Mouse (Mus musculus): ENCODE data around the gene Ripor3. TPM values are rescaled to one million over a fixed set of nuclear protein-coding genes. Genes with fewer than 3 reads are reported as not detected.

Gene Ripor3
- polyA plus RNA-seq, 1 experiment from 2014 or later, result 2.0 TPM

DNA sequence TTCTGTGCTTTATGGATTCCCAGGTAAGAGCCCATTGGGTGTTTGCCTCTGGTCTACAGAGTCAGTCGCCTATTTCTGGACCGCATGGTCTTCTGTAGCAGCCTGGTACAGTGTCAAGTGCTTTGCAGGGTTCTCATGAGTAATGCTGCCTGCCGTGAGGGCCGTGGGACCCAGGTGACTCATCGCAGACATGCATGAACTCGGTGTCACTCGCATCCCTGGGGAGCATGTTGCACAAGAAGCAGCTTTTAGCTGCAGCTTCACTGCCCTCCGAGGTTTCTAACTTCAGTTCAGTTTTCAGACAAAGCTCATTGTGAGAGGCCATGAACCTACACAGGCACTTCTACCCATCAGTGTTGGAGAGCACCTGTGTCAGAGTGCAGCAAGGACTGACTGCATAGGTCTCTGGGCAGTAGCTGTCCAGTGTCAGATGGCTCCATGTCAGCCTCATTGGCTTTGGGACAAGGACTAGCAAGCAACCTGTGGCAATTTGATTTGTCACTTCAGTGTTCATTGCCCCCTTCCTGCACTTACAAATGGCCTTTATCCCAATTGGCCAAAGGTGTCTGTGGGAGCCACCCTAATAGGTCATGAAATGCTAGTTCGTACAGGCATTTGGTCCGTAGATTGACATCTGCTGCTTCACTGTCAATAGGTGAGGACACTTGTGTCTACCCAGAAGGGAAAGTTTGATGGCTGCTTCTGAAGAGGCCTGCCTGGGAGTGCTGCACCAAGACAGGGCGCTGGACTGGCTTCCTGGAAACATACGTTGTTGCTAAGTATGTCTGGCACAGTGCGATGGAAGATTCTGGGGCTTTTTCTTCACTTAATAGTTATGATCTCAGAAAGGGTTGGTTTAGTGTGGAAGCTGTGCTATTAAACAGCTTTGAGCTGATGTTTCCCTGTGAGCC is 58.9 kb downstream of the Ripor3 start:
- DNase-seq, result no peak
- Histone ChIP-seq H3K27ac (ENCODE audit: low read depth) (no peak overlapping the region), H3K4me2 (no peak overlapping the region), H3K27me3 (ENCODE audit: insufficient read depth, low read length) (no peaks in the 10 kb centered on the region), H3K9ac (no peak overlapping the region), H3K4me1 (ENCODE audit: insufficient read depth) (no peaks in the 10 kb centered on the region), H3K4me3 (ENCODE audit: low read depth, low read length) (no peak overlapping the region), H3K36me3 (ENCODE audit: insufficient read depth) (0 out of 2 replicates have a peak, but pooled peaks cover 3% of the 10 kb centered on the region), H3K9me3 (ENCODE audit: low read depth, low read length) (no peaks in the 10 kb centered on the region)
- 86% methylated on average over 13 of the region's 13 CpGs for WGBS
- no peak for ATAC-seq (ENCODE audit: insufficient read depth)
- no peak for TF ChIP-seq CTCF (IDR thresholded peaks at IDR 0.05; ENCODE audit: low read depth)

DNA sequence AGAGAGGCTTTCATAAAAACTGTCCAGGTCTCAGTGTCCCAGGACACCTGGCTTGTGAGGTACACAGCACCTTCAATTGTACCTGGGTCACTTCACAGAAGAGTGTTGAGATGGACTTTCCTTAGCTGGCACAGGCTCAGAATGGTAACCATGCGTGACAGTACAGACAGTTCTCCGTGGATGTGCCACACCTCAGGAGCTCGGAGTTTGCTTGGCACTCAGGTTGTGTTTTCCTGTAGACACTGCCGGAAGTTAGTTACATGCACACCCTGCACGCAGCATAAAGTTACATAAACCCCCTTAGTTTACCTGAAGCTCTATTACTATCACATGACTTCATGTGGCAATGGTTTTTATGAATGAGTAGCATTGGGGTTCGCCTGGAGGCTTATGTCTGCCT is 59.7 kb downstream of the Ripor3 start:
- no peak overlapping the region for H3K4me2 ChIP-seq
- no peak for TF ChIP-seq CTCF (IDR thresholded peaks at IDR 0.05; ENCODE audit: low read depth)
- no peak overlapping the region for H3K27ac ChIP-seq (ENCODE audit: low read depth)
- no peak overlapping the region for H3K4me3 ChIP-seq (ENCODE audit: low read depth, low read length)
- no peak overlapping the region for H3K9ac ChIP-seq
- H3K36me3 ChIP-seq (ENCODE audit: insufficient read depth), result 0 out of 2 replicates have a peak, but pooled peaks cover 3% of the 10 kb centered on the region
- no peaks in the 10 kb centered on the region for H3K4me1 ChIP-seq (ENCODE audit: insufficient read depth)
- no peak for DNase-seq
- no peaks in the 10 kb centered on the region for H3K9me3 ChIP-seq (ENCODE audit: low read depth, low read length)
- no peaks in the 10 kb centered on the region for H3K27me3 ChIP-seq (ENCODE audit: insufficient read depth, low read length)
- ATAC-seq (ENCODE audit: insufficient read depth), result no peak
- 84% methylated on average over 6 of the region's 6 CpGs for WGBS

DNA sequence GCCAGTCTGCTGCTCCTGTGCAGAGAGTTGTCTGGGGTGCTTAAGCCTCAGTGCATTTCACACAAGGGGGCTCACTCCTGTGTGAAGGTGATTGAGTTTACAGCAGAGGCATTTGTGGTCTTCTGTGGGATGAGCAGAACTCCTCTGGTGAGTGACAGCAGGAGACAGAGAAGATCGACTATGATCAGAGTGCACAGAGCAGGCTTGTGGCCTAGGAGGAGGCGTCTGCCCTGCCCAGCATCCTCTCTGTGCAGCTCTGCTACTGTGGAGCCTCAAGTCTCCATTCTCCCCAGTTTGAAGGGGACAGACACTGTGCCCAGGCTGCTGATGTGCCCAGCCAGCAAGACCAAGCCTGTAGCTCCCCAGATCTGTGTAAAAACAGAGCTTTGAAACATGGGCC is 60.6 kb downstream of the Ripor3 start:
- WGBS, result 65% methylated on average over 2 of the region's 2 CpGs
- no peaks in the 10 kb centered on the region for H3K4me1 ChIP-seq (ENCODE audit: insufficient read depth)
- H3K9me3 ChIP-seq (ENCODE audit: low read depth, low read length), result no peaks in the 10 kb centered on the region
- H3K27ac ChIP-seq (ENCODE audit: low read depth), result no peak overlapping the region; the same call in 1 of the 2 replicates
- no peaks in the 10 kb centered on the region for H3K27me3 ChIP-seq (ENCODE audit: insufficient read depth, low read length)
- DNase-seq, result no peak
- H3K36me3 ChIP-seq (ENCODE audit: insufficient read depth), result 0 out of 2 replicates have a peak, but pooled peaks cover 3% of the 10 kb centered on the region
- H3K9ac ChIP-seq, result no peak overlapping the region
- no peak overlapping the region for H3K4me3 ChIP-seq (ENCODE audit: low read depth, low read length)
- ATAC-seq (ENCODE audit: insufficient read depth), result no peak
- TF ChIP-seq CTCF (IDR thresholded peaks at IDR 0.05; ENCODE audit: low read depth), result no peak
- H3K4me2 ChIP-seq, result no peak overlapping the region

DNA sequence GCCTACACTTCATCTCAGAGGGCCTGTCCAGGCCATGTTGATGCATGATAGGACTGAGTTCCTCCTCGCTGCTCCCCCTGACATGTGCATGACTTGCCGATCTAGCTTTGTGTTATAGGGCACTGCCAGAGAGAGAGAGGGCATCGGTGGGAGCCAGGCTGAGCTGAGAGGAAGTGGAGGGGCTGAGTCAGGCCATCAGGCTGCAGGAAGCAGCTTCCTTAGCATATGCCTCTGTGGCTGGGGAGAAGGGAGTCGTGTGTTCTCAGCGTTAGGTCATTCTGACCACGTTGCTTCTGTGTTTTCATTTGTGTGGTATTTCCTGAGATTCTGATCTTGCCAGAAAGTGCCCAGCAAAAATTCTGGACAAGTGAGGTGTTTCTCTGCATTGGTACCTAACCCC is 61.2 kb downstream of the Ripor3 start:
- DNase-seq, result peak; percentile 40
- Histone ChIP-seq H3K9me3 (ENCODE audit: low read depth, low read length) (no peaks in the 10 kb centered on the region), H3K4me3 (ENCODE audit: low read depth, low read length) (no peak overlapping the region), H3K9ac (no peak overlapping the region), H3K4me1 (ENCODE audit: insufficient read depth) (no peaks in the 10 kb centered on the region), H3K27ac (ENCODE audit: low read depth) (peak overlapping the region; percentile 32; the same call in 1 of the 2 replicates), H3K36me3 (ENCODE audit: insufficient read depth) (0 out of 2 replicates have a peak, but pooled peaks cover 3% of the 10 kb centered on the region), H3K27me3 (ENCODE audit: insufficient read depth, low read length) (no peaks in the 10 kb centered on the region), H3K4me2 (no peak overlapping the region)
- TF ChIP-seq CTCF (IDR thresholded peaks at IDR 0.05; ENCODE audit: low read depth), result no peak
- no peak for ATAC-seq (ENCODE audit: insufficient read depth)
- WGBS, result 53% methylated on average over 6 of the region's 6 CpGs

DNA sequence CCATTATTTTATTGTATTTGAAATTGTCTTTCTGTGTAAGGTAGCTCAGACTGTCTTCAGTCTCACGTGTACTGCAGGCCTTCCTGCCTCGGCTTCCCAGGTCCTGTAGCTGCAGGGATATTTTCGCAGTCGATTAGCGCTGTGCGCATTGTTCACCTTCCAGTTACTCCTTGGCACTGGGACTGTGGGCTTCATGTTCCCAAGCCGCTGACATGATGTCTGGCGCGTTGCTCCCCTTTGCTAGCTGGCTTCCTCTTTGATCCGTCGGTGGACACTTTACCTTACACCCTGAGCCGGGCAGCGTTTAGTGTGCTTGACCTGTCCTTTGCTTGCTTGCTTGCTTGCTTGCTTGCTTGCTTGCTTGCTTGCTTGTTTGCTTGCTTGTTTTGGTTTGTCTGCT is 61.9 kb downstream of the Ripor3 start:
- H3K4me2 ChIP-seq, result no peak overlapping the region
- H3K27me3 ChIP-seq (ENCODE audit: insufficient read depth, low read length), result no peaks in the 10 kb centered on the region
- no peaks in the 10 kb centered on the region for H3K4me1 ChIP-seq (ENCODE audit: insufficient read depth)
- no peak overlapping the region for H3K4me3 ChIP-seq (ENCODE audit: low read depth, low read length)
- no peak for TF ChIP-seq CTCF (IDR thresholded peaks at IDR 0.05; ENCODE audit: low read depth)
- DNase-seq, result no peak
- ATAC-seq (ENCODE audit: insufficient read depth), result no peak; the same call in 1 of the 2 replicates
- no peaks in the 10 kb centered on the region for H3K9me3 ChIP-seq (ENCODE audit: low read depth, low read length)
- 73% methylated on average over 13 of the region's 13 CpGs for WGBS
- no peak overlapping the region for H3K9ac ChIP-seq
- peak overlapping the region; percentile 32; the same call in 1 of the 2 replicates for H3K27ac ChIP-seq (ENCODE audit: low read depth)
- H3K36me3 ChIP-seq (ENCODE audit: insufficient read depth), result no peaks in the 10 kb centered on the region

DNA sequence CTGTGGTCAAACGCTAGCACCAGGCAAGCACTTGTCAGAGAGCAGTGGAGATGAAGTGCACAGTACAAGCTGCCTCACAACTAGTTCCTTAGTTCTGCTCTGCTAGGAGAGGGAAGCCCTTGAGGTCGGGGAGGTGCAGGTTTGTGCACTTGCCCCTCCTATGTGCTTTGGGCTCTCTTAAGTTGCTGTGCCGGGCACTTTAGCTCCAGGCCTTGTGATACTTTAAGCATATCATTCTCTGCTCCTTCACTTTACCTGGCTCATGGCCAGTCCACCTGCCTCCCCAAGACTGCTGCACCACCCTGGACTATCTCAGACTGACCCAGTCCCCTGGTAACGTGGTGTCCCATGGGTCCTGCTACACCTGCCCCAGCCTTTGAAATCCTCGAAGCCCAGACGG is 62.4 kb downstream of the Ripor3 start:
- 66% methylated on average over 6 of the region's 6 CpGs for WGBS
- peaks cover 5% of the 10 kb centered on the region for H3K4me1 ChIP-seq (ENCODE audit: insufficient read depth)
- peak overlapping the region; percentile 32; the same call in 1 of the 2 replicates for H3K27ac ChIP-seq (ENCODE audit: low read depth)

DNA sequence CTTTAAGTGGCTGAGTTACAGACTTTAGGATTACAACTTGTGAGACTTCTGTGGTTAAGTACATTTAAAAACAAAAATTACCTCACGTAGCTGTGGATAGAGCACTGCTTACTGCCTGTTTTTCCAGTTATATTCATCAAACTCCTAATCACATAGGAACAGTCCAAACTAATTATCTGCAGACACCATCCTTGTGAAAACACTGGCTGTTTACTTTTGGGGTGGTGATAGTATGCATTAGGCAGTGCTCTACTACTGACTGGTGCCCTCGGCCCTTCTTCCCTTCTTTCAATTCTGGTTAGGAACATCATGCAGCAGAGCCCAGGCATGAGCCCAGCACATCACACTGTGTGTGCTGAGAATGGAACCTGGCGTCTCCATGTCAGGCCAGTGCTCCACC is 63.2 kb downstream of the Ripor3 start:
- Histone ChIP-seq H3K36me3 (ENCODE audit: insufficient read depth) (no peaks in the 10 kb centered on the region), H3K9me3 (ENCODE audit: low read depth, low read length) (no peaks in the 10 kb centered on the region), H3K4me2 (no peak overlapping the region), H3K4me1 (ENCODE audit: insufficient read depth) (peaks cover 12% of the 10 kb centered on the region), H3K27ac (ENCODE audit: low read depth) (peak overlapping the region; percentile 15; the same call in 1 of the 2 replicates), H3K9ac (no peak overlapping the region), H3K4me3 (ENCODE audit: low read depth, low read length) (no peak overlapping the region), H3K27me3 (ENCODE audit: insufficient read depth, low read length) (no peaks in the 10 kb centered on the region)
- no peak for TF ChIP-seq CTCF (IDR thresholded peaks at IDR 0.05; ENCODE audit: low read depth)
- DNase-seq, result no peak
- ATAC-seq (ENCODE audit: insufficient read depth), result no peak
- WGBS, result 62% methylated on average over 3 of the region's 3 CpGs

More for the DNA sequence above, 62.4 kb downstream of the Ripor3 start:
- ATAC-seq (ENCODE audit: insufficient read depth), result peak; percentile 39; the same call in 1 of the 2 replicates
- H3K9me3 ChIP-seq (ENCODE audit: low read depth, low read length), result no peaks in the 10 kb centered on the region
- H3K27me3 ChIP-seq (ENCODE audit: insufficient read depth, low read length), result no peaks in the 10 kb centered on the region
- no peak for TF ChIP-seq CTCF (IDR thresholded peaks at IDR 0.05; ENCODE audit: low read depth)
- no peak overlapping the region for H3K4me3 ChIP-seq (ENCODE audit: low read depth, low read length)
- H3K4me2 ChIP-seq, result no peak overlapping the region
- H3K9ac ChIP-seq, result no peak overlapping the region
- DNase-seq, result peak; percentile 43
- H3K36me3 ChIP-seq (ENCODE audit: insufficient read depth), result no peaks in the 10 kb centered on the region

All from lung, embryonic 14.5 days (tissue).